Mouse (Mus musculus) embryo, embryonic 10.5 days (tissue): Measurements from ENCODE around the gene Fsip1.

Experiments
- DNase-seq: peaks from one replicate; pipeline ENCODE4 v3.0.0-alpha.2; 2015; ENCODE audit warnings: low spot score

The Fsip1 gene

GRCm38 (mm10) chr2:118087044-118087726, 169.6 kb downstream of the Fsip1 start:
- DNase-seq, result no peak

DNA sequence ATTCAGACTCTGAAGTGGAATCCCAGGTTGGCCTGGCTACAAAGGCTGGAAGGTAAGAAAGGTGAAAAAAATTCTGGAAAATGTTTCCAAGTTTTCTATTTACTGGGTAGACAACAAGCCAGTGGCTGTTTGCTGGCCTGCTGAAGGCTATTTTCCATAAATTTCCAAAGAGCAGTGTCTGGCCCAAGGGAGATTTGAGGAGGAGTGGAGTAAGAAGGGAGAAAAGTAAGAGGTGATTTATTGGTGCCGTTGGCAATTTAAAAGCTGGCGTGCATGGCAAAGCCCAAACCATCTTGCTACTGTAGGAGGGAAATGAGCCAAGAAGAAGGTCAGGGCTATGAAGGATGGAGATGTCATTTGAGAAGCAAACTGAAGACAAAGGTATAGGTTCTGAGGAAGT, 171.1 kb downstream of the Fsip1 start:
- no peak for DNase-seq

- no peak for DNase-seq
Observed at GRCm38 (mm10) chr2:118084693-118085092, 172.1 kb downstream of the Fsip1 start.

DNA sequence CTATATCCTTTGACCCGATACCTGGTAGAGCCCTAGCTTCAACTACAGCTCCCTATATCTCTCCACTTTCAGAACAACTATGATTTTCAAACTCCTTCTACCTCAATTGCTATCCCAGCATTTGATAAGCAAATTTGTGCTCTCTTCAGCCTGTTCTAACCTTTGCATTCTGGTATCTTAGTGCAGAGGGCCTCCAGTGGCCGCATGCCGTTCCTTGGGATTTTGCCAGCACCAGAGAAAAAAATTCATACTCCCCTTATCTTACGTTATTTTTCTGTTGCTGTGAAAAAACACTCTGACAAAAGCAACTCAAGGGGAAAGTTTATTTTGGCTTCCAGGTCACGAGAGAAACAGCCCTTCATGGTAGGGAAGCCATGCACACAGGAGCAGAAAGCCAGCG, 173.1 kb downstream of the Fsip1 start:
- DNase-seq, result no peak

DNA sequence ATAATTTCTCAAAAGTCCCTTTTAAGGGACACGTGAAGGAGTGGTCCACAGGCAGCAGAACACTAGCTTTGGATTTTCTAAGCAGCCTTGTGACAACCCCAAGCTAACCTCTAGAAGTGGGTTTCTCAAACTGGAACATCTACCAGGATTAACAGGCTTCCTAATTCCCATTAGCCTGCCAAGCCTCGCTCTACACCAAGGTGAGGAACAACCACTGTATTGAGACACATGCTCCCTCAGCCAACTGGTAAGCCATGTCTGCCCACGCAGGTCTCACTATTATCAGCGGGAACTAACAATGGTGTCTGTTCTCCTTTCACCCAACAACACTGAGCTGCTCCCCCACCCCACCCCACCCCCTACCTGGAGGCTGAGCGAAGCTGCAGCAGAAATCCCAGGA, 175.2 kb downstream of the Fsip1 start:
- DNase-seq, result no peak
